Mouse (Mus musculus) heart, postnatal 36 days (tissue): ENCODE data around the gene Tmem206. TPM values are rescaled to one million over a fixed set of nuclear protein-coding genes. Genes with fewer than 3 reads are reported as not detected.

Source experiments
- DNase-seq, 2 experiments: peaks; one replicate each; pipeline ENCODE4 v3.0.0; 2021 to 2022
- intact Hi-C: fragments of 180-260 bp; cut with DNase I; formaldehyde crosslinking; loops from one replicate; pipeline ENCODE4 v1.15.1; 2025
- total RNA-seq, 2 experiments: library from RNA; stranded (reverse); gene quantifications; 2 replicates each; pipeline ENCODE4 v1.2.3; 2021

Tmem206 gene
- total RNA-seq = 1 to 10 TPM; 3.2 to 4.2 TPM

GRCm38 (mm10) chr1:191325726-191326232 lies at the start of gene Tmem206:
TSS of gene Tmem206 (plus strand) at chr1:191325912.
- peak; percentile 95 to 96 for DNase-seq
- intact Hi-C loops = loop anchor here (10.0 kb wide), 1 partner anchor 399 kb away; no protein-coding TSS in a partner anchor

- intact Hi-C loops = loop anchor here (5.0 kb wide), 2 partner anchors 94 to 199 kb away; no protein-coding TSS in a partner anchor
- DNase-seq = no peak
These were observed 49.5 kb upstream of the Tmem206 start for GRCm38 (mm10) chr1:191276181-191276580.

- peak in 1 of 2 experiments; percentile 32 for DNase-seq
- intact Hi-C loops = loop anchor here (5.0 kb wide), 2 partner anchors 95 to 200 kb away; no protein-coding TSS in a partner anchor
These were observed 48.1 kb upstream of the Tmem206 start for GRCm38 (mm10) chr1:191277549-191278059.

GRCm38 (mm10) chr1:191278324-191278723 lies 47.4 kb upstream of the Tmem206 start:
- intact Hi-C loops = loop anchor here (5.0 kb wide), 2 partner anchors 96 to 201 kb away; no protein-coding TSS in a partner anchor
- no peak for DNase-seq

- DNase-seq = no peak
- intact Hi-C loops = no loop called here
These were observed 44.5 kb upstream of the Tmem206 start for GRCm38 (mm10) chr1:191281171-191281570.

- no peak for DNase-seq
- intact Hi-C loops = no loop called here
These were observed 43.4 kb upstream of the Tmem206 start for GRCm38 (mm10) chr1:191282319-191282718.

GRCm38 (mm10) chr1:191283110-191284040 lies 42.3 kb upstream of the Tmem206 start:
- no peak for DNase-seq
- intact Hi-C loops = no loop called here

- intact Hi-C loops = no loop called here
- no peak for DNase-seq
These were observed 41.2 kb upstream of the Tmem206 start for GRCm38 (mm10) chr1:191284502-191284901.

GRCm38 (mm10) chr1:191288762-191289161 lies 37.0 kb upstream of the Tmem206 start:
- intact Hi-C loops = no loop called here
- peak in 1 of 2 experiments; percentile 60 for DNase-seq

- DNase-seq = peak; percentile 63 to 73
- intact Hi-C loops = no loop called here
These were observed 33.4 kb upstream of the Tmem206 start for GRCm38 (mm10) chr1:191292348-191292747.

- no peak for DNase-seq
- intact Hi-C loops = no loop called here
These were observed 32.7 kb upstream of the Tmem206 start for GRCm38 (mm10) chr1:191293051-191293450.

GRCm38 (mm10) chr1:191293996-191294795 lies 31.5 kb upstream of the Tmem206 start:
- no peak for DNase-seq
- intact Hi-C loops = no loop called here

- no peak for DNase-seq
- intact Hi-C loops = no loop called here
These were observed 29.9 kb upstream of the Tmem206 start for GRCm38 (mm10) chr1:191295784-191296183.

GRCm38 (mm10) chr1:191296445-191296844 lies 29.3 kb upstream of the Tmem206 start:
- peak; percentile 65 to 71 for DNase-seq
- intact Hi-C loops = no loop called here

- no peak for DNase-seq
- intact Hi-C loops = no loop called here
These were observed 27.4 kb upstream of the Tmem206 start for GRCm38 (mm10) chr1:191298304-191298703.

- intact Hi-C loops = no loop called here
- DNase-seq = peak; percentile 58 to 70
These were observed 26.3 kb upstream of the Tmem206 start for GRCm38 (mm10) chr1:191299215-191299942.

- no peak for DNase-seq
These were observed 23.8 kb upstream of the Tmem206 start for GRCm38 (mm10) chr1:191301903-191302302.

GRCm38 (mm10) chr1:191303736-191304135 lies 22.0 kb upstream of the Tmem206 start:
- intact Hi-C loops = no loop called here
- DNase-seq = no peak

More at GRCm38 (mm10) chr1:191301903-191302302, 23.8 kb upstream of the Tmem206 start:
- intact Hi-C loops = no loop called here

GRCm38 (mm10) chr1:191304216-191304615 lies 21.5 kb upstream of the Tmem206 start:
- DNase-seq = no peak
- intact Hi-C loops = no loop called here

GRCm38 (mm10) chr1:191305610-191306009 lies 20.1 kb upstream of the Tmem206 start:
- intact Hi-C loops = no loop called here

More at GRCm38 (mm10) chr1:191305610-191306009, 20.1 kb upstream of the Tmem206 start:
- no peak for DNase-seq
